Mouse (Mus musculus) T-helper 1 cell (primary cell): Measurements from ENCODE around the gene Mgarp.
"Not testable (repeated sequence)": the region's sequence is repeated elsewhere in the genome, so short reads cannot be mapped to it uniquely, and the experiment has no call there.

Source experiments
- in situ Hi-C: fragments of 300-600 bp; cut with MboI, MseI; formaldehyde crosslinking; loops from one replicate; pipeline ENCODE4 v1.15.1; 2025; ENCODE audit warnings: high pct_unique_total_duplicates

The Mgarp gene

DNA sequence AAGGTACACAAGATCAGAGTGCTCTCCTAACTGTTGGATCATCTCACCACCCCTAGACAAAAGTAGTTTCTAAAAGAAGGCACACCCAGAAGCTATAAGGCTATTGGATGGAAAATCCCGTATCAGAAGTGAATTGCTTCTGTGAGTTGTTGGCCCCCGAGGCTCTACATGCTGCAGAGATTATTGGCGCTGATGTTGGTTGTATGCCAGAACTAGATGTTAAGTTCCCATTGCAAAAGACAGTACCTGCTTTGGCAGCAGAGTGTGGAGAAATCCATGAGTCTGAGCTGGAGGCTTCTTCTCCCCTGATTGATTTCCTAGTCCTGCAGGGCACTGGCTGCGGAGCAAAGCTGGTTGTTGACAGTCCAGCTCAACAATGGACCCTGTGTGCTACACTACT, 28.5 kb downstream of the Mgarp start:
- in situ Hi-C loops = loop anchor here (25.0 kb wide), 1 partner anchor 131 kb away; no protein-coding TSS in a partner anchor

DNA sequence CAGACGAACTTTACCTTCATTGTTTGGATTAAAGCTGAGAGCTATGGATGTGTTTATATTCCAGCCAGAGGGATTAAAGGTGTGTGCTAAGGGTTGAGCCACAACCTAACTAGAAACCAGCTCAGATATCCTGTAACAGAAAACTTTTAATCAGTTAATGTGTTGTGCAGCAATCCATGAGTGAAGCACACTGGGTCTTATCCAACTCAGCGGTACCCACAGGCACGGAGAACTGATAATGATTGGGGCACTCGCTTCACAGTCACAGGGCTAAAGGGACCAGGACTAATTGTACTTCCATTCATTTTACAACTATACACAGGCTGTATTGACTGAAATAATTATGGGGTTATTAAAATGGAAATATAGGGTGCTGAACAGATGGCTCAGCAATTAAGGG, 29.6 kb downstream of the Mgarp start:
- in situ Hi-C loops = loop anchor here (25.0 kb wide), 1 partner anchor 130 kb away; no protein-coding TSS in a partner anchor

DNA sequence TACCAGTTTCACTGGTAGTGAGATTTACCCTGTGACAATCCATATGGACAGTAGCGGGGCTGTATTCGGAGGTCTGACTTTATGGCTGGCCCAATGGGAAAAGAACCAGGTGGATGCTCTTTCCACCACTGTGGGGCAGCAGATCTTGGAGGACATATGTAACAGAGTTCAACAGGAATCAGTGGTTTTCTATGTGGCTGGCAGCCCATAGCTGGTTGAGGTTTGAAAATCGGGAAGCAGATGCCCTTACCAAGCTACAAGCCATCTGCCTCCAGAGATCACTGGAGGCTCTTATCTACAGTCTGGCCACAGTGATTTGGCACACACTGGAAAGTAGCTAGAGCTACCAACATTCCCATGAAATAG, 31.0 kb downstream of the Mgarp start:
- in situ Hi-C loops = loop anchor here (25.0 kb wide), 1 partner anchor 128 kb away; no protein-coding TSS in a partner anchor

DNA sequence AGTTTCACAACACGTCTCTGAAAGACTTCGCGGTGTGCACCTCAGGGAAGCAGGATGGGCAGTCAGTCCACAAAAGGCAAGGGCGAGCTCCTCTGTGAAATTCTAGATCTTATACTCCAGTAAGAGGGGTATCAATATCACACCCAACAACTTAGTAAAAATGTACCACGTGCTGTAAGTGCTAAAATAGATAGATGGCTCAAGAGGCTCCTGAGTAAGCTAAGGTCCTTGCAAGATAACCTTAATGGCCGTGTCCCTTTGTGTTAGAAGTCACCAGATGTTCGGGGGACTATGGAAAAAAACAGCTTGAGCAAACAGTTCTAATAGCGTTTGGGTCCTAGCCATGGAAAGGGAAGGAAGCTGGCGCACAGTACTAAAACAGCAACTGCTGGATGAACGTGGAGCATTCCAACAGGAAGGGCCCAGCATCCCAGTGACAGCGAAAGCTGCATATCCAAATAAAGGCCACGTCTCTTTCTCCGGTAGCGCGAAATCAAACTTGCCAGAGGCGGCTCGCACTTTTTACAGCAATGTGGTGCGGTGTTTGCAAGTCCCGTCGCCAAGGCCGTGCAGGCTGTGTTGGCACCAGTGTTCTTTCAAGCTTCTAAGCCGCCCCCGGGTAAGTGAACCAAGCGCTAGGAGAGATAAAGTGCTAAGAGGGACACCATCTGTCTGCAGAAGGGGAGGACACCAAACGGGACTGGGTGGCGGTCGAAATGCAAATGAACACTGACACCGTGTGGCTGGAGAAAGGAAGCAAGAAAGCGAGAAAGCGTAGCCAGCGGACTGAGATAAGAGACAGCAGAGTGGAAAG, 31.6 kb downstream of the Mgarp start:
- in situ Hi-C loops = loop anchor here (25.0 kb wide), 1 partner anchor 128 kb away; no protein-coding TSS in a partner anchor

DNA sequence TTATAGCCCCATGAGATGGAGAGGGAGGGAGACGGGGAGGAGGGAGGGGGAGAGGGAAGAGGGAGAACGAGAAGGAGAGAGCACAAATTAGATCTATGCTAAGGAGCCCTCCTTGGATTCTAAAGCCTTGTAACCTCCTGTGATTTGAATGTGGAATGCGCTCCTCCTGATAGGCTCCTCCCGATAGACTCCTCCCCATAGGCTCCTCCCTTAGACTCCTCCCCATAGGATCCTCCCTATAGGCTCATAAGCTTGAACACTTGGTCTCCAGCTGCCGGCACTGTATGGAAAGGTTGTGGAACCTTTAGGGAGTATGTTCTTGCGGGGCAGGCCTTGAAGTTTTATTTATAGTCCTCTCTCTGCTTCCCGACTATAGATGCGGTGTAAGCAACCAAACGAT, 35.5 kb downstream of the Mgarp start:
- in situ Hi-C loops = loop anchor here (25.0 kb wide), 1 partner anchor 124 kb away; no protein-coding TSS in a partner anchor

DNA sequence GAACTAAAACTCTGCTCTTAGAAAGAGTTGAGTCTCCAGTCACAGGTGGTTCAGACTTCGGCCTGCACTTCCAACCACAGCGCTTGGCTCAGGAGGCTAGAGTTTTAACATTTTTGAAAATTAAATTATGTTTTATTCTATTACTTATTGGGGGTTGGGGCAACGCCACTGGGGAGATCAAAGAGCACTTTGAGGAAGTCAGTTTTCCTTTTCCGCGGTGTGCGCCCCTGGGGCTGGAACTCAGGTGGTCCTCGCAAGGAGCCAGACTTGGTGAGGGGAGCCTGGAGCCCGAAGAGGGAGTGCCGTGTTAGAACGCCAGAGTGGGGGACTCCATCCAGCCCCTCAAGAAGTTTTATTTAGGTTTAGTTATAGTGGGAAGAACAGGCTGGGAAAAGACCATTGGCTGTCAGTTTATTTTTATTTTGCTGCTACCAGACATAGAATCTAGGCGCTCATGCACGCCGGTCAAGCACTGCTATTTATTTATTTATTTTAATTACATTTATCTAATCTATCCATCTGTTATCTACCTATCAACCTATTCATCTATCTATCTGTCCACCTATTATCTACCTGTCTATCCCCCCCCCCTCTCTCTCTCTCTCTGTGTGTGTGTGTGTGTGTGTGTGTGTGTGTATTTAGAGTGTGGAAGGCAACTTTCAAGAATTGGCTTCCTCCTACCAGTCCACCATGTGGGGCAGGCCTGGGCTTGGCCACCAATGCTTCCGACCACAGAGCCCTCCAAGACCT, 36.8 kb downstream of the Mgarp start:
- in situ Hi-C loops = loop anchor here (25.0 kb wide), 1 partner anchor 122 kb away; no protein-coding TSS in a partner anchor

DNA sequence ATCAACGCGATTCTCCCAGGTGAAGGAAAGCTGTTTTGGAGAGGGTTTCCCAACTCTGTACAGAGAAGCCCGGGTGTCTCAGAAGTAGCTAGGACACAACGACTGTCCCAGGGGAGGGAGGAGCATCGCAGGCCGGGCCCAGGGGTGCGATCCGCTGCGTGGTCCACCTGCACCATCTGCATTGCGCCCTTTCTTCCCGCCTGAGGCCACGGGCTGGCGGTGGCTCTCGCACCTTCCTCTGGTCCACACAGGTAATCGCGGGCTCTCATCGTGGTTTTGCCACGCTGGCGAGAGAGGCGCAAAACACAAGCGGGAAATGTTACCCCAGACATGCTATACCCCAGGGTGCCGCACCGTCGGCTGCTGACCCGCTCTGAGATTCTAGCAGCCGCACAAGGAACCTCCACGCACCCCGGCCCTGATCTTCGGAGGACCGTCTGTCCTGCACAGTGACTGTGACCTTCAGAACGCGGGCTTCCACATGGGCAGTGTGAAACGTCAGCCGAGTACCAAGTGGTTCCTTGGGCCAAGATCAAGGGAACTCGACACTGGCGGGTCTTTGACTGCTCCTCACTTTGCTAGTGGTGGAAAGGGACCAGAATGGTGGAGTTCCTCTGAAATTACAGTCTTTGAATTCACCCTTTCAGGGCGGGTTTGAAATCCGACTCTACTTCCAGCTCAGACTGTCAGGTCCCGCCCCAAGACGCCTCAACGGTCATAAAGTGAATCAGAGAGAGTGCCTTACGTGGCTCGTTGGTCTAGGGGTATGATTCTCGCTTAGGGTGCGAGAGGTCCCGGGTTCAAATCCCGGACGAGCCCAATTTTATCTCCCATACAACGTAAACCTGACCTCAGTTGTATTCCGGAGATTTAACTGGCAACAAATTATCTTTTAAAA, 37.6 kb downstream of the Mgarp start:
- in situ Hi-C loops = loop anchor here (25.0 kb wide), 1 partner anchor 122 kb away; no protein-coding TSS in a partner anchor

DNA sequence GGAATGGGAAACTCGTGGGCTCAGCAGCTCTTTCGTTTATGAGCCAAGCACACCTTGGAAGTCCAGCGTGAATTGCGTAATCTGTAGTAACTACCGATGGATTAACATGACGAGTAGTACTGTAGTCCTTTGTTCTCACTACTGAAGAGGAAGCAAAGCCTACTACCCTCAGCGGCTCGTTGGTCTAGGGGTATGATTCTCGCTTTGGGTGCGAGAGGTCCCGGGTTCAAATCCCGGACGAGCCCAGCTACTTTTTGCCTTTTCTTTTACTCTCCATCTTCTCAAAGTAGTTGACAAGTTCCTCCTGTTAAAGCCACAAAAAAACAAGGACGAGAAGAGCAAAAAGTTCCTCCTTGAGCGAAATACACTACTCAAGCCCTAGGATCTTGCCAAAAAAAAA, 38.4 kb downstream of the Mgarp start:
- in situ Hi-C loops = loop anchor here (25.0 kb wide), 1 partner anchor 121 kb away; no protein-coding TSS in a partner anchor

DNA sequence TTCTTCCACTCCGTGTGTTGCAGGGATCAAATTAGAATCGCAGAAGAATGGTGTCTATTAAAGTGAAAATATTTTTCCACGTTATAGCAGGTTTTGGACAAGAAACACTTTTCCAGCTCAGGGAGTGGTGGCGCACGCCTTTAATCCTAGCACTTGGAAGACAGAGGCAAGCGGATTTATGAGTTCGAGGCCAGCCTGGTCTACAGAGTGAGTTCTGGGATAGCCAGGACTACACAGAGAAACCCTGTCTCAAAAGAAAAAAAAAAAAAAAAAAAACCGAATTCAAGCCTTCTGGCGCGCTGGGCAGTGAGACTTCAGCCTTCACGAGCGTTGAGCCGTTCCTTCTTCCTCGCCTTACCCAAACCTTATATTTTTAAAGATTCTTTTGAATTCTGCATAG, 38.9 kb downstream of the Mgarp start:
- in situ Hi-C loops = loop anchor here (25.0 kb wide), 1 partner anchor 120 kb away; no protein-coding TSS in a partner anchor

DNA sequence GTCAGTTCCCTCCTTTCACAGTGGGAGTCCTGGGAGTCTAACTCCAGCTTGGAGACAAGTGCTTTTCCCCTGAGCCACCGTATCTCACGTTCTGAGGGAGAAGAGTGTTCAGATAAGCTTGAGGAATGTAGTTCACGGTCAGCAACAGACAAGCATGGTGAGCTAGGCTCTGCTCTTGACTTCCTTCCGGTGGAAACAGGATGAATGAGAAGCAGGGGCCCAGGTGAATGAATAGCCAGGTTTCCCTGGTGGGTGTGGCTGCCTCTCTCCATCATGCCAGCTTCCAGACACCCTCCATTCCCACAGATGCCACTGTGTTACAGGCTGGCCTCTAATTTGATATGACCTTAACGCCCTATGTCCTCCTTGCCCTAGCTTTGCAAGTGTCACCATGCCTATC, 39.5 kb downstream of the Mgarp start:
- in situ Hi-C loops = loop anchor here (25.0 kb wide), 1 partner anchor 120 kb away; no protein-coding TSS in a partner anchor

DNA sequence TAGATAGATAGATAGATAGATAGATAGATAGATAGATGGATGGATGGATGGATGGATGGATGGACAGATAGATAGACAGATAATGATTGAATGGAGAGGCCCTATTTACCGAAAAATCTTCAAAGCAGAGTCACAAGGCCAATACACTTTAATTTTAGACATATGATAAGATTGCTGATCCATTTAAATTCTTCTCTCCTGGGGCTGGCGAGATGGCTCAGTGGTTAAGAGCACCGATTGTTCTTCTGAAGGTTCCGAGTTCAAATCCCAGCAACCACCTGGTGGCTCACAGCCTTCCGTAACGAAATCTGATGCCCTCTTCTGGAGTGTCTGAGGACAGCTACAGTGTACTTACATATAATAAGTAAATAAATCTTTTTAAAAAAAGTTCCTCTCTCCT, 41.6 kb downstream of the Mgarp start:
- in situ Hi-C loops = loop anchor here (5.0 to 25.0 kb wide), 2 partner anchors 68 to 118 kb away; no protein-coding TSS in a partner anchor

DNA sequence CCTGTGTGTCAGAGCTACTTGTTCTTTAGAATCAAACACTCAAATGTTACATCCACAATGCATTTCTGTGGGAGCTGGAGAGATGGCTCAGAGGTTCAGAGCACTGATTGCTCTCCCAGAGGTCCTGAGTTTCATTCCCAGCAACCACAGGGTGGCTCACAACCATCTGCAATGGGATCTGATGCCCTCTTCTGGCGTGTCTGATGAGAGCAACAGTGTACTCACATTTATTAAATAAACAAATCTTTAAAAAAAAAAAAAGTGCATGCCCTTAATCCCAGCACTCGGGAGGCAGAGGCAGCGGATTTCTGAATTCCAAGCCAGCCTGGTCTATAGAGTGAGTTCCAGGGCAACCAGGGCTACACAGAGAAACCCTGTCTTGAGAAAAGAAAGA, 42.5 kb downstream of the Mgarp start:
- in situ Hi-C loops = loop anchor here (5.0 to 25.0 kb wide), 2 partner anchors 67 to 117 kb away; no protein-coding TSS in a partner anchor

DNA sequence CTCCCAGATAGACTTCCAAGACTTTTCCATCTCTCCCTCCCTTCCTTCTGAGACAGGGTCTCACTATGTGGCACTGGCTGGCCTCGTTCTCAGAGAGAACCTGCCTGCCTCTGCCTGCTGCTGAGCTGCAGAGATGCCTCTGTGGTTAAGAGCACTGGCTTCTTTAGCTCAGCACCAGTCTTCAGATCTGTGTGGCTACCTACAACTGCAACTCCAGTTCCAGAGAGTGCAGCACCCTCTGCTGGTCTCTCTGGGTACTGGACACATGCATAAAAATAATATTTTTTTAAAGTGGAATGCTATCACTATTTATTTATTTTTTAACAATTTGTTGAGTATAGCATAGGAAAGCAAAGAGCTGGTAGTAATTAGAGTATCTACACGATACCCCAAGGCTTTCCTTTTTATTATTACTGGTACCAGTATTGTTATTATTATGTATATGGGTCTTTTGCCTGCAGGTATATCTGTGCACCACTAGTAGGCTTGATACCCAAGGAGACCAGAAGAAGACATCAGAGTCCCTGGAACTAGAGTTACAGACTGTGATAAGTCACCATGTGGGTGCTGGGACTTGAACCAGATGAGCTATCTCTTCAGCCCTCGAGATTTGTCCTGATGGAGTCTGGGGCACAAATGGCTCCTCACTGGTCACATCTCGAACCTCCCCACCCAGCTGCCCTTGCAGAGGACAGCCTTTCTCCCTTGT, 43.1 kb downstream of the Mgarp start:
- in situ Hi-C loops = loop anchor here (5.0 to 25.0 kb wide), 2 partner anchors 66 to 116 kb away; no protein-coding TSS in a partner anchor

DNA sequence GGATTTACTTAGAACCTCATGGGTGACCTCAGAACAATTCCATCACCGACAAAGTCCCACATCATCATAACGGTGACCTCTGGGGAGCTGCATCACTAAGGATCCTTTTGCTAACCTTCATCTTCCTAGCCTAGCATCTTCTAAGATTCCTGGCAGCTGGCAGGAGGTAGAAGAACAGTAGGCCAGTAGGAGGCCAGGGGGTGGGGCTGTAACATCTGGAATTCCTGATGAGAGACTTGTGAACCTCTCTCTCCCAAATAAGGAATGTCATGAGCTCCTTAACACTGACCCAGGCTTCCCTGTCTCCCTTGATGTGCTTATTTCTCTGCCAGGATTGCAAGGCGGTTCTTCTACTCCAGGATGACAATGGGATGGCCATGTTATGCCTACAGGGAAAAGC, 45.7 kb downstream of the Mgarp start:
- in situ Hi-C loops = loop anchor here (5.0 to 25.0 kb wide), 2 partner anchors 64 to 114 kb away; no protein-coding TSS in a partner anchor

DNA sequence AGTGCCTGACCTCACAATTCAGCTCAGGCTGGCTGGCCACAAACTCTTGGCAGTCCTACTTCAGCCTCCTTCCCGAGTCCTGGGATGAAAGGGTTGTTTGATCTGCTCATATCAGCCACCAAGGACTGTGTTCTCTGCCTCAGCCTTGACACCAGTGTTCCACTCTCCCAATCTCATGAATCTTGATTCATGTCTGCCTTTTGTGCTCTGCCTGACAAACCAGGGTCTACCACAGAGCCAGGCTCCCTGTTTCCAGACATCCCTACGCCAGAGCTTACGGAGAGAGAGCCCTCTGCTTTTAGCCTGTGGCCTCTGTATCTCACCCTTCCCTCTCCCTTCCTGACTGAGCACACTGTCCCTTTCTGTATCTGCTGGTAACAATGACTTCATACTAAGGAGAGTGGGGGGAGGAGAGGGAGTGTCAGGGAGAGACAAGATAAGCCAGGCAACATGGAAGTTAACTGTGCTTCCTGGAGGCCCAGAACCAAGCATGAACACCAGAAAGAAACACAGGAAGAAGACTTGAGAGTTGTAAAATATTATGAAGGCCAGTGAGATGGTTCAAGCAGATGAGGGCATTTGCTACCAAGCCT, 47.8 kb downstream of the Mgarp start:
- in situ Hi-C loops = no loop called here

DNA sequence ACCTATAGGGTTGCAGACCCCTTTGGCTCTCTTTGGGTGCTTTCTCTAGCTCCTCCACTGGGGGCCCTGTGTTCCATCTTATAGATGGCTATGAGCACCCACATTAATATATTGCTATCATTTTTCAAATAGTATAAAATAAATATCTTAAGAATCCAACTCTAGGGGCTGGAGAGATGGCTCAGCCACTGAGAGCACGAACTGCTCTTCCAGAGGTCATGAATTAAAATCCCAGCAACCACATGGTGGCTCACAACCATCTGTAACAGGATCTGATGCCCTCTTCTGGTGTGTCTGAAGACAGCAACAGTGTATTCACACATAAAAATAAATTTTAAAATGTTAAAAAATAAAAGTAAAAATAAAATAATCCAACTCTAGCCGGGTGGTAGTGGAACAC, 51.5 kb downstream of the Mgarp start:
- in situ Hi-C loops = not testable (repeated sequence)

DNA sequence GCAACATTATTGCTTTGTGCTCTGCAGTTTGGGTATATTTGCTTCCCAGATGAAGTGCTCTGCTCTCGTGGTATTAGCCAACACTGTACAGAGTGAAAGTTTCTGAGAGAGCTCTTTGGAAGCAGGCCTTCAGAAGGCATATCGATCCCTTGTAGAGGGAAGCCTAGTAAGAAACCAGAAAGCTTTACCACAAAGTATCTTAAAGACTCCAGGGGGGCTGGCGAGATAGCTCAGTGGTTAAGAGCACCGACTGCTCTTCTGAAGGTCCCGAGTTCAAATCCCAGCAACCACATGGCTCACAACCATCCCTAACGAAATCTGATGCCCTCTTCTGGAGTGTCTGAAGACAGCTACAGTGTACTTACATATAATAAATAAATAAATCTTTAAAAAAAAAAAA, 52.4 kb downstream of the Mgarp start:
- in situ Hi-C loops = not testable (repeated sequence)

DNA sequence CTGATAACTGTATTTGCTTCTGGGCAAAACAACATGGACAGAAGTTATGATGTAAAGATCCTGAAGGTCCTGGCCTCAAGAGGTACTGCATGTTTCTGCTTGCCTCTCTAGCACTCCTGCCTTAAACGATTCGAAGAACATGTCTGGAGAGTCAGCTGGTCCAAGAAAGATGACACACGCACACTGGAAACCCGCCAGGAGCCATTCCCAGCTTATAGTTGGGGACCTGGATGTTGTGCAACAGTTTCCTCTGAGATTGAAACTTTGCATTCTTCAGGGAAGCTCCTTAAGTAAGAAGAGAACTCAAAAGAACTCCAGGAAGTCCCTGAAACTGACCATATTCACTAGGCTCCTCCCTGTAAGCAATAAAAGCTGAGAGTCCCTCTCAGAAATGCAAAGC, 53.3 kb downstream of the Mgarp start:
- in situ Hi-C loops = no loop called here

DNA sequence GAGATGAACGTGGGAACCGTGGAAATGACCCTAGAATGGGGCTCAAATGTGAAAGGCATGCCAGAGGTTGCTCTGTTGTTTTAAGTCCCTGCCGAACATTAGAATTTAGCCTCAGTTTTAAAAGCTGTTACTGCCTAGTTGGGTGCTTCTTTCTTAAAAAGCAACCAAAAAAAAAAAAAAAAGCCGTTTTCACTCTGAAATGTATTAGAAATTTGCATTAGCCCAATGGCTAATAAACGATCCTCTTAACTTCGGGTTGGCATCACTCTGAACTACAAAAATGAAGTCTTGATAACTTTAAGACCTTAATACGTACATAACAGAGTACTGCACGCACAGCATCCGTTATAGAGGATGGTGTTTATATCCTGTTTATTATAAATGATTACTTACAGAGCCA, 54.4 kb downstream of the Mgarp start:
- in situ Hi-C loops = no loop called here
